13 mouse cellular contexts compared by ENCODE assay signal in the genomic region with DNA sequence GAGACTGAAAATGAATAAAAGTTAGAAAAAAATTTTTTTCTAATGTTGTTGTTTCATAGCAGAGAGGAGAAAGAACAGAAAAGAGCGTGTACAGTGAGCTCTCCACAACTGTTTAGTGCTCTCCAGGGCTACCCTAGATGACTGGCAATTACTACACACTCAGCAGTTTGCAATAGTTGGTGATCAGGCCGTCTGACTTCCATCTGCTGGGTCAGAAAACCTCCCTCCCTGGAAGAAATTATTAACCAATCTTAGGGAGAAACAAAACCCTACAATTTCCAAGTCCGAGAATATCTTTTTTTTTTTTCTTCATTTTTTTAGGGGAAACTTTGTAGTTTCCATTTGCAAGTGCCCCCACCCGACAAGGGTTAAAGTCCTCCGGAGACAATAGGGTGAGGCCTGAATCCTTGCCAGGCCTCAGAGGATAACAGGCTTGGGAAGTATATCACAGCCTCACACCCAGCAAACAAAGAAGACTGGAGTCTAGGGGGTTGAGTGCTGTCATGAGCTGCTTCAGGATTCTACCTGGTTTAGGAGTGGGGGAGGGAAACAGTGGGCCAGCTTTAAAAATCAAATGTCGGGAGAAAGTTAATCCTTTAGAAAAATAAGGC.
DNase-seq lines count a peak whose midpoint lies in the region; ATAC-seq and TF ChIP-seq lines count a peak whose summit lies in the region.
"Had no signal": no experiment of that assay in that cellular context is flagged by ENCODE, and none has a peak within 500 bp of the region (broad histone marks: within the 10 kb centered on the region; RNA-seq: fewer than 3 reads in every experiment).

No protein-coding gene starts in this region.

- peak overlapping the region; percentile 44; the same call in 1 of the 2 replicates for H3K9ac ChIP-seq in heart, embryonic 13.5 days
- H3K9ac ChIP-seq in embryonic facial prominence, embryonic 12.5 days = no peak overlapping the region
- peak overlapping the region; percentile 14; the same call in 1 of the 2 replicates for H3K9ac ChIP-seq in midbrain, embryonic 15.5 days
- H3K9ac ChIP-seq: liver, embryonic 13.5 days had no signal

- no peak for DNase-seq in heart, postnatal 4 days
- DNase-seq in kidney, adult 2 months = peak; percentile 83
- no peak for DNase-seq in embryo, embryonic 9.5 days (ENCODE audit: extremely low spot score)
- no peak for DNase-seq in right cerebral cortex, adult 2 months (ENCODE audit: low spot score in 2 of 2)
- DNase-seq: B cell, adult 2 months; heart, adult 2 months; liver, embryonic 13.5 days; right cerebral cortex, postnatal 25 days had no signal

- no peaks in the 10 kb centered on the region for H3K9me3 ChIP-seq in heart, embryonic 13.5 days
- no peaks in the 10 kb centered on the region for H3K9me3 ChIP-seq in embryonic facial prominence, embryonic 12.5 days
- no peaks in the 10 kb centered on the region for H3K9me3 ChIP-seq in midbrain, embryonic 15.5 days
- H3K9me3 ChIP-seq: liver, embryonic 13.5 days had no signal

- ATAC-seq in heart, embryonic 13.5 days (ENCODE audit: extremely low read depth, insufficient number of reproducible peaks, low FRiP score, low TSS enrichment) = no peak
- ATAC-seq in embryonic facial prominence, embryonic 12.5 days (ENCODE audit: insufficient number of reproducible peaks, insufficient read depth, low FRiP score, low TSS enrichment) = no peak
- no peak for ATAC-seq in midbrain, embryonic 15.5 days (replicated peaks)
- ATAC-seq in megakaryocyte progenitor cell, adult 5-6 weeks (replicated peaks; ENCODE audit: poor library complexity) = no peak

- no peak overlapping the region for H3K4me2 ChIP-seq in heart, embryonic 13.5 days
- H3K4me2 ChIP-seq in embryonic facial prominence, embryonic 12.5 days (replicated peaks) = no peak overlapping the region
- H3K4me2 ChIP-seq in midbrain, embryonic 15.5 days = no peak overlapping the region
- H3K4me2 ChIP-seq: liver, embryonic 13.5 days had no signal

- H3K36me3 ChIP-seq in heart, embryonic 13.5 days = peaks cover 21% of the 10 kb centered on the region
- H3K36me3 ChIP-seq in embryonic facial prominence, embryonic 12.5 days = peaks cover 15% of the 10 kb centered on the region; the same call in 1 of the 2 replicates
- H3K36me3 ChIP-seq in kidney, adult 2 months (ENCODE audit: control insufficient read depth, insufficient read depth, low read length) = no peaks in the 10 kb centered on the region
- H3K36me3 ChIP-seq in midbrain, embryonic 15.5 days (replicated peaks) = no peaks in the 10 kb centered on the region; the same call in 1 of the 2 replicates

- TF ChIP-seq CTCF in kidney, adult 2 months (conservative IDR thresholded peaks at IDR 0.05; ENCODE audit: insufficient read depth, insufficient read length, low read depth, low read length) = no peak

- TF ChIP-seq POLR2A in kidney, adult 2 months (IDR thresholded peaks at IDR 0.05; ENCODE audit: low read depth, low read length) = no peak

- peaks cover 12% of the 10 kb centered on the region for H3K4me1 ChIP-seq in heart, embryonic 13.5 days
- H3K4me1 ChIP-seq in embryonic facial prominence, embryonic 12.5 days = no peaks in the 10 kb centered on the region
- H3K4me1 ChIP-seq in kidney, adult 2 months (ENCODE audit: control insufficient read depth, insufficient read depth, low read length) = peaks cover 6% of the 10 kb centered on the region; the same call in 1 of the 2 replicates
- peaks cover 25% of the 10 kb centered on the region for H3K4me1 ChIP-seq in midbrain, embryonic 15.5 days
- H3K4me1 ChIP-seq: liver, embryonic 13.5 days had no signal

- no peak overlapping the region for H3K4me3 ChIP-seq in heart, embryonic 13.5 days
- no peak overlapping the region for H3K4me3 ChIP-seq in embryonic facial prominence, embryonic 12.5 days
- no peak overlapping the region for H3K4me3 ChIP-seq in kidney, adult 2 months (ENCODE audit: insufficient read depth, low read depth, low read length)
- H3K4me3 ChIP-seq in midbrain, embryonic 15.5 days = no peak overlapping the region
- H3K4me3 ChIP-seq: heart, adult 2 months; liver, embryonic 13.5 days had no signal

- no peak overlapping the region for H3K27ac ChIP-seq in heart, embryonic 13.5 days (replicated peaks)
- 0 out of 2 replicates have a peak overlapping the region, but pooled peaks have one; percentile 50 for H3K27ac ChIP-seq in embryonic facial prominence, embryonic 12.5 days
- peak overlapping the region; percentile 88; the same call in 1 of the 2 replicates for H3K27ac ChIP-seq in kidney, adult 2 months (ENCODE audit: insufficient read depth, low read depth, low read length)
- peak overlapping the region; percentile 36; the same call in 1 of the 2 replicates for H3K27ac ChIP-seq in midbrain, embryonic 15.5 days
- H3K27ac ChIP-seq: heart, adult 2 months; liver, embryonic 13.5 days; macrophage had no signal

- no peaks in the 10 kb centered on the region for H3K27me3 ChIP-seq in heart, embryonic 13.5 days (replicated peaks)
- no peaks in the 10 kb centered on the region for H3K27me3 ChIP-seq in embryonic facial prominence, embryonic 12.5 days
- no peaks in the 10 kb centered on the region for H3K27me3 ChIP-seq in kidney, adult 2 months (replicated peaks; ENCODE audit: control insufficient read depth, insufficient read depth, low read length)
- H3K27me3 ChIP-seq in midbrain, embryonic 15.5 days (replicated peaks) = no peaks in the 10 kb centered on the region
- H3K27me3 ChIP-seq: liver, embryonic 13.5 days had no signal

- WGBS in heart, embryonic 13.5 days = 56% methylated on average over 6 of the region's 6 CpGs
- WGBS in embryonic facial prominence, embryonic 12.5 days = 60% methylated on average over 6 of the region's 6 CpGs
- WGBS in kidney, adult 2 months = 38% methylated on average over 6 of the region's 6 CpGs
- 29% methylated on average over 6 of the region's 6 CpGs for WGBS in midbrain, embryonic 15.5 days
